Mouse (Mus musculus) C2C12 (cell line): ENCODE data around the gene Ppp6r1. TPM values are rescaled to one million over a fixed set of nuclear protein-coding genes. Genes with fewer than 3 reads are reported as not detected.

Source experiments
- H3K27me3 ChIP-seq: one replicate; pipeline ENCODE4 v1.6.1; 2011; ENCODE audit not compliant: control insufficient read depth, insufficient read depth, insufficient read length
- H3K36me3 ChIP-seq: one replicate; pipeline ENCODE4 v1.6.1; 2011; ENCODE audit not compliant: control insufficient read depth, insufficient read depth
- H3K4me3 ChIP-seq: one replicate; pipeline ENCODE4 v1.5.1; 2011; ENCODE audit warnings: mild to moderate bottlenecking, control low read depth; ENCODE audit not compliant: poor library complexity, insufficient read depth, severe bottlenecking
- H3K79me2 ChIP-seq: one replicate; pipeline ENCODE4 v1.6.1; 2011; ENCODE audit not compliant: control insufficient read depth, insufficient read depth
- H3K79me3 ChIP-seq: one replicate; pipeline ENCODE4 v1.6.1; 2011; ENCODE audit warnings: low read depth, control low read depth
- H3ac ChIP-seq: one replicate; pipeline ENCODE3; 2011; ENCODE audit warnings: low read depth; ENCODE audit not compliant: control insufficient read depth, insufficient read length
- CEBPB ChIP-seq: IDR thresholded peaks from one replicate; pipeline ENCODE4 v1.6.1; 2011; ENCODE audit warnings: low read depth, mild to moderate bottlenecking, control low read depth, moderate library complexity
- CTCF ChIP-seq: IDR thresholded peaks from one replicate; pipeline ENCODE4 v1.5.1; 2011; ENCODE audit not compliant: control insufficient read depth, insufficient read depth, insufficient read length
- FOSL1 ChIP-seq: IDR thresholded peaks from one replicate; pipeline ENCODE4 v1.8.0; 2011; ENCODE audit warnings: mild to moderate bottlenecking, low read length; ENCODE audit not compliant: poor library complexity, insufficient read depth, severe bottlenecking
- MAX ChIP-seq: IDR thresholded peaks from one replicate; pipeline ENCODE4 v1.6.1; 2011; ENCODE audit warnings: mild to moderate bottlenecking, control low read depth
- MYOD1 ChIP-seq: IDR thresholded peaks from one replicate; pipeline ENCODE4 v1.6.1; 2011; ENCODE audit warnings: low read depth; ENCODE audit not compliant: control insufficient read depth, insufficient read length
- MYOG ChIP-seq: IDR thresholded peaks from one replicate; pipeline ENCODE4 v1.6.1; 2011; ENCODE audit not compliant: control insufficient read depth, insufficient read length; ENCODE audit errors: extremely low read depth
- USF1 ChIP-seq: IDR thresholded peaks from one replicate; pipeline ENCODE4 v1.6.1; 2011; ENCODE audit warnings: low read depth, mild to moderate bottlenecking, control low read depth, moderate library complexity
- polyA plus RNA-seq: library from polyadenylated mRNA; unstranded; fragments of >200 nt; fragmentation: generic; extraction: Trizol; gene quantifications from one replicate; pipeline ENCODE4 v1.2.1, GENCODE M21; 2012; ENCODE audit warnings: missing spikeins

Ppp6r1 gene
- polyA plus RNA-seq, 1 experiment = 56.1 TPM

DNA sequence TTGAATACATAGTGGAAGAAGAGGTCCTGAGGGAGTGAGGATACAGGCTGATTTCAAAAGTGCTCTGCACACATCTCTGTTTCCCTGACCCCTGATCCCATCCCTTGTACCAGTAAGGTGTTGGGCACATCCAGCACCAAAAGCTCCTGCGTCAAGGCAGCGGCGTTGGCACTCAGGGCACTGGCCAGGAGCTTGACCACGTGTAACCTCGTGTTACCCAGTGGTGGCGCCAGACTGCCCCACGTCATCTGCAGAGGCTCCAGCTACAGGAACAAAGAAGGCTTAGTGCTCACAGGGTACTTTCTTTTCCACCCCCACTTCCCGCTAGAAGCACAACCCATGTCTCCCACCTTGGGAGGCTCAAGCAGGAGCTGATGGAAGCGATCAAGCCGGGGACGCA lies 17.7 kb downstream of the Ppp6r1 start:
- Histone ChIP-seq H3K79me3 (peaks cover 2% of the 10 kb centered on the region), H3K36me3 (peaks cover 24% of the 10 kb centered on the region), H3K27me3 (no peaks in the 10 kb centered on the region), H3ac (no peak overlapping the region), H3K79me2 (no peaks in the 10 kb centered on the region), H3K4me3 (no peak overlapping the region)
- TF ChIP-seq FOSL1 (no peak), MAX (no peak), CEBPB (no peak), CTCF (no peak), MYOG (no peak), MYOD1 (no peak), USF1 (no peak)

DNA sequence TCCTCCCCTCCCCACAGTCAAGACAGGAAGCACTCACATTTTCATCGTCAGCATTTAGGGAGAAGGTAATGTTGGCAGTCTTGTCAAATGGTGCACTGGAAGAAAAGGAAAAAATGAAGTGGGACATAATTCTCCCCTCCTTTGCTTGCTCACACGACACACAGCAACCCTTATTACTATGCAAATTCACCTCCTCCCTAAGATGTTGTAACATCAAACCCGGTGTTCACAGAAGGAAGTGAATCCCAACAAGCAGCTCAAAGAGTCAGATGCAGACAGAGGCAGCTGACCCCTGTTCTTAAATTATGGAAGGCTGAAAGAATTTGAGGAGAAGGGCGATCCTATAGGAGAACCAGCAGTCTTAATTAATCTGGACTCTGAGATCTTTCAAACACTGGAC lies 22.6 kb downstream of the Ppp6r1 start:
- H3K36me3 ChIP-seq = peaks cover 31% of the 10 kb centered on the region

DNA sequence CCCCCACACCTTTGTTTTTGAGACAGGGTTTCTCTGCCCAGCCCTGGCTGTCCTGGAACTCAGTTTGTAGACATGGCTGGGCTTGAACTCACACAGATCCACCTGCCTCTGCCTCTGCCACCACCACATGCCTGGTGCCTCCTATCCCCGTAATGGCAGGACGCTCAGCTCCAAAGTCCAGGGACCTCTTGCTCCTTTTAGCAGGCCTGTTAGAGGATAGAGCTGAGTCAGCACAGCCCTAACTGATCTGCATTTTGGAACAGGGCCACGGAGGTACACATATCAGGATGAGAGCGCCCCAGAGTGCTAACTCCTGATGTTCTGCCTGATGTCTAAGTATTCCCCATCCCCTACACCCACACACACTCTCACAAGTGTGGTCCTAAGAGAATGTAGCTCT lies 27.8 kb downstream of the Ppp6r1 start, which contains the start of gene Tmem86b:
TSS of gene Tmem86b (minus strand) at position 392 of the 400 bp plus-strand sequence.
- Histone ChIP-seq H3ac (no peak within 1 kb of the TSS), H3K36me3 (peaks cover 28% of the 10 kb centered on the region), H3K27me3 (no peaks in the 10 kb centered on the region), H3K79me3 (no peaks in the 10 kb centered on the region), H3K4me3 (no peak within 1 kb of the TSS), H3K79me2 (no peaks in the 10 kb centered on the region)
- TF ChIP-seq MYOD1 = no peak
- no peak for TF ChIP-seq MAX
- TF ChIP-seq USF1 = no peak
- no peak for TF ChIP-seq FOSL1
- TF ChIP-seq CTCF = no peak
- TF ChIP-seq MYOG = no peak
- no peak for TF ChIP-seq CEBPB

More for the DNA sequence above, 22.6 kb downstream of the Ppp6r1 start:
- H3K79me2 ChIP-seq = no peaks in the 10 kb centered on the region
- no peak overlapping the region for H3K4me3 ChIP-seq
- H3ac ChIP-seq = no peak overlapping the region
- no peaks in the 10 kb centered on the region for H3K79me3 ChIP-seq
- no peaks in the 10 kb centered on the region for H3K27me3 ChIP-seq
- no peak for TF ChIP-seq FOSL1
- no peak for TF ChIP-seq CTCF
- no peak for TF ChIP-seq MYOG
- no peak for TF ChIP-seq CEBPB

DNA sequence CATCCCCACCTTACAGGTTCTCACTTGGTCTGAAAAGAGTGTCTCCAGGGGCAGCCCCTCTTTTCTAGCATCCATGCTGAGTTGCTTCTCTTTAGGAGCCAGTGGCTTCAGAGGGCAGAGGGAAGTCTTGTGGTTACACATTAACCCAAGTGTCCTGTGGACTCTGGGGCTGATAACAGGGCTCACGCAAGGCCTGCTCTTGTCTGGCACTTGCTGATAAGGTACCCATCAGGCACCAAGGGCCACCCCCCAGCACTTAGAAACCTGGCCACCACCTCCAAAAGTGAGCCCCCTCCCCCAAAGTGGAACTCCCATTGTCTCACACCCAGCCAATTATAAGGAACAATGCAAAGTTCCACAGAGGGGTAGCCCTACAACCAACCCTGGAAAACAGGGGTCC lies 28.6 kb downstream of the Ppp6r1 start:
- Histone ChIP-seq H3K36me3 (peaks cover 22% of the 10 kb centered on the region), H3ac (no peak overlapping the region), H3K79me2 (no peaks in the 10 kb centered on the region), H3K79me3 (no peaks in the 10 kb centered on the region), H3K27me3 (no peaks in the 10 kb centered on the region), H3K4me3 (no peak overlapping the region)
- TF ChIP-seq MYOG (no peak), USF1 (no peak), CEBPB (no peak), MAX (no peak), MYOD1 (no peak), CTCF (no peak), FOSL1 (no peak)

- Histone ChIP-seq H3K79me3 (no peaks in the 10 kb centered on the region), H3K27me3 (no peaks in the 10 kb centered on the region), H3K36me3 (peaks cover 18% of the 10 kb centered on the region), H3ac (no peak overlapping the region), H3K4me3 (no peak overlapping the region), H3K79me2 (no peaks in the 10 kb centered on the region)
- no peak for TF ChIP-seq MYOG
- no peak for TF ChIP-seq CTCF
- no peak for TF ChIP-seq CEBPB
- TF ChIP-seq USF1 = no peak
- TF ChIP-seq MYOD1 = no peak
- TF ChIP-seq MAX = no peak
- no peak for TF ChIP-seq FOSL1
Measured at GRCm38 (mm10) chr7:4629586-4629985, 29.2 kb downstream of the Ppp6r1 start.

GRCm38 (mm10) chr7:4625928-4626327 lies 32.9 kb downstream of the Ppp6r1 start:
- TF ChIP-seq FOSL1 (no peak), MYOG (no peak), CEBPB (no peak), MAX (no peak)
- Histone ChIP-seq H3K27me3 (no peaks in the 10 kb centered on the region), H3K79me2 (no peaks in the 10 kb centered on the region), H3K4me3 (no peak overlapping the region), H3K36me3 (no peaks in the 10 kb centered on the region), H3ac (no peak overlapping the region), H3K79me3 (no peaks in the 10 kb centered on the region)
